Mouse (Mus musculus): ENCODE results near the gene Zdhhc5.
"Not testable (repeated sequence)": the region's sequence is repeated elsewhere in the genome, so short reads cannot be mapped to it uniquely, and the experiment has no call there.

Gene Zdhhc5

GRCm38 (mm10) chr2:84734919-84735318 lies 19.9 kb upstream of the Zdhhc5 start:
- DNase-seq (ENCODE audit: low read depth) = no peak

GRCm38 (mm10) chr2:84734351-84734864 lies 19.4 kb upstream of the Zdhhc5 start:
- no peak for DNase-seq (ENCODE audit: low read depth)

- no peak for DNase-seq (ENCODE audit: low read depth)
Observed at GRCm38 (mm10) chr2:84733579-84734300, 18.8 kb upstream of the Zdhhc5 start, which contains the start of gene Ypel4. Gene Ypel4, plus strand, starts transcription at chr2:84734058.

GRCm38 (mm10) chr2:84732394-84732793 lies 17.4 kb upstream of the Zdhhc5 start:
- DNase-seq (ENCODE audit: low read depth) = no peak

- no peak for DNase-seq (ENCODE audit: low read depth)
Observed at GRCm38 (mm10) chr2:84731206-84731605, 16.2 kb upstream of the Zdhhc5 start.

GRCm38 (mm10) chr2:84728191-84728590 lies 13.2 kb upstream of the Zdhhc5 start:
- not testable (repeated sequence) for DNase-seq (ENCODE audit: low read depth)

- DNase-seq (ENCODE audit: low read depth) = peak; percentile 95
Observed at GRCm38 (mm10) chr2:84727172-84727858, 12.3 kb upstream of the Zdhhc5 start, which contains the start of gene Clp1. Gene Clp1, minus strand, starts transcription at chr2:84727350.

- DNase-seq (ENCODE audit: low read depth) = no peak
Observed at GRCm38 (mm10) chr2:84726716-84727115, 11.7 kb upstream of the Zdhhc5 start.

- DNase-seq (ENCODE audit: low read depth) = no peak
Observed at GRCm38 (mm10) chr2:84725770-84726169, 10.8 kb upstream of the Zdhhc5 start.

GRCm38 (mm10) chr2:84723856-84724255 lies 8.9 kb upstream of the Zdhhc5 start:
- no peak for DNase-seq (ENCODE audit: low read depth)

- DNase-seq (ENCODE audit: low read depth) = no peak
Observed at GRCm38 (mm10) chr2:84721182-84721581, 6.2 kb upstream of the Zdhhc5 start.

GRCm38 (mm10) chr2:84720718-84721117 lies 5.7 kb upstream of the Zdhhc5 start:
- no peak for DNase-seq (ENCODE audit: low read depth)

GRCm38 (mm10) chr2:84717357-84717756 lies 2.4 kb upstream of the Zdhhc5 start:
- no peak for DNase-seq (ENCODE audit: low read depth)

GRCm38 (mm10) chr2:84716423-84717355 lies 1.7 kb upstream of the Zdhhc5 start:
- DNase-seq (ENCODE audit: low read depth) = no peak

- DNase-seq (ENCODE audit: low read depth) = peak; percentile 94
Observed at GRCm38 (mm10) chr2:84715562-84716361, 782 bp upstream of the Zdhhc5 start.

GRCm38 (mm10) chr2:84714422-84714810 lies 564 bp downstream of the Zdhhc5 start:
- DNase-seq (ENCODE audit: low read depth) = no peak

GRCm38 (mm10) chr2:84711898-84712297 lies 3.1 kb downstream of the Zdhhc5 start:
- DNase-seq (ENCODE audit: low read depth) = no peak

- no peak for DNase-seq (ENCODE audit: low read depth)
Observed at GRCm38 (mm10) chr2:84707523-84707922, 7.5 kb downstream of the Zdhhc5 start.

- DNase-seq (ENCODE audit: low read depth) = no peak
Observed at GRCm38 (mm10) chr2:84705295-84705694, 9.7 kb downstream of the Zdhhc5 start.

GRCm38 (mm10) chr2:84704329-84704728 lies 10.7 kb downstream of the Zdhhc5 start:
- DNase-seq (ENCODE audit: low read depth) = no peak

GRCm38 (mm10) chr2:84703497-84703896 lies 11.5 kb downstream of the Zdhhc5 start:
- no peak for DNase-seq (ENCODE audit: low read depth)

Measured in fibroblast of lung, adult 2 months (primary cell).